Mouse (Mus musculus) small intestine, adult 2 months (tissue): Measurements from ENCODE around the gene Hoxa10. TPM values are rescaled to one million over a fixed set of nuclear protein-coding genes. Genes with fewer than 3 reads are reported as not detected.

Experiments used
- H3K27ac ChIP-seq: fragments of 200-500 bp; 2 replicates; pipeline ENCODE4 v1.5.1; 2012; ENCODE audit warnings: low read depth, low read length, control low read depth, inconsistent platforms; ENCODE audit not compliant: insufficient read depth
- H3K27me3 ChIP-seq: fragments of 200-500 bp; 2 replicates; pipeline ENCODE4 v1.6.1; 2012; ENCODE audit warnings: mild to moderate bottlenecking, moderate library complexity, low read length, inconsistent platforms; ENCODE audit not compliant: control insufficient read depth, insufficient read depth
- H3K36me3 ChIP-seq: fragments of 200-500 bp; 2 replicates; pipeline ENCODE4 v1.6.1; 2012; ENCODE audit warnings: mild to moderate bottlenecking, low read length, control low read depth, inconsistent platforms; ENCODE audit not compliant: control insufficient read depth, insufficient read depth
- H3K4me1 ChIP-seq: fragments of 200-500 bp; 2 replicates; pipeline ENCODE4 v1.6.1; 2012; ENCODE audit warnings: low read length, inconsistent platforms, mixed read lengths; ENCODE audit not compliant: control insufficient read depth, insufficient read depth, insufficient read length
- H3K4me3 ChIP-seq: fragments of 200-500 bp; 2 replicates; pipeline ENCODE4 v1.5.1; 2012; ENCODE audit warnings: low read depth, mild to moderate bottlenecking, control low read depth, inconsistent platforms, low read length, moderate library complexity
- CTCF ChIP-seq: fragments of 200-500 bp; IDR thresholded peaks from 2 replicates; pipeline ENCODE4 v1.5.1; 2012; ENCODE audit warnings: low read depth, mild to moderate bottlenecking, control low read depth, inconsistent platforms, low read length, moderate library complexity, mixed read lengths; ENCODE audit not compliant: insufficient replicate concordance, insufficient read length; ENCODE audit errors: extremely low read depth
- POLR2A ChIP-seq: fragments of 200-500 bp; IDR thresholded peaks from 2 replicates; pipeline ENCODE4 v1.6.1; 2012; ENCODE audit warnings: low read depth, mild to moderate bottlenecking, control low read depth, inconsistent platforms, low read length, moderate library complexity
- WGBS: fragments of 180-500 bp; shearing (Covaris S2); methylation state at CpG from one replicate; pipeline ENCODE4 v1.1.7; 2018; 5-methylcytosine and 5-hydroxymethylcytosine counted together
- polyA plus RNA-seq: library from polyadenylated mRNA; depleted of rRNA; stranded (reverse); fragments of >200 nt; gene quantifications from 2 replicates; pipeline ENCODE4 v1.2.3, GENCODE M21; 2012

Gene Hoxa10
- polyA plus RNA-seq, 1 experiment = not detected

DNA sequence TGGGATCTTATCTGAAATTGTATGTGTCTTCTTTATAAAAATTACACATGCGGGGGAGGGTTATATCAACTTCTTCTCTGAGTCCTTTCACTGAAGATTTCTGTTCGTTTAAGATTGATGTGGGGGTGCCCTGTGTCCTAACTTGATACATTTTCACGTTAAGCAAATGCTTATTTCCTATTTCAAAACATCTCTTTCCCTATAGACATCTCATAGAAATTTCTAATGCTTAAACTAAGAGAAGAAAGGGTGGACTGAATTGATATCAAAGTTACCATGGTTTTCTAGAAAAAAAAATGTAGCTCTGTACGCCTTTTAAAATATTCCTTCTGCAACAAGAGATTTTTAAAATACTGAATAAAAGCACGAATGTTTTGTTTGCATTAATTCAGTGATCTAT is 26.6 kb upstream of the Hoxa10 start:
- peaks cover 74% of the 10 kb centered on the region for H3K27me3 ChIP-seq
- TF ChIP-seq POLR2A = no peak
- no peak for TF ChIP-seq CTCF
- no peak overlapping the region for H3K4me3 ChIP-seq
- no peak overlapping the region for H3K27ac ChIP-seq
- H3K36me3 ChIP-seq = no peaks in the 10 kb centered on the region
- peaks cover 4% of the 10 kb centered on the region; the same call in 1 of the 2 replicates for H3K4me1 ChIP-seq
- WGBS = 26% methylated on average over 5 of the region's 5 CpGs

DNA sequence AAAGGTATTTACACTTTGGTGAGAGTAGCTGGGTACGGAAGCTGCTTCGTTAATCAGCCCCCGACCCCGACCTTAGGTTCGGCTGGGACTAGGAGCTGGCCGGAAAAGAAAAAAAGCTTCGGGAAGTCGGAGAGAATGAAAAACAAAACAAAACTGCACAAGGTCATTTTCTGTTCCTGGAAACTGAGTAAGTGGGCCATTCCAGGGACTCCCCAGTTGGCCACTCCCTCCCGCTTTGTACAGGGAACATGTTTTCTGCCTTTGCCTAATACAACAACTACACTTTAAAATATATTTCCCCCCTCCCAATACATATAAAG is 26.0 kb upstream of the Hoxa10 start:
- Histone ChIP-seq H3K27me3 (peaks cover 77% of the 10 kb centered on the region), H3K4me3 (no peak overlapping the region), H3K4me1 (peaks cover 4% of the 10 kb centered on the region; the same call in 1 of the 2 replicates), H3K36me3 (no peaks in the 10 kb centered on the region), H3K27ac (no peak overlapping the region)
- TF ChIP-seq POLR2A = no peak
- TF ChIP-seq CTCF = no peak
- 10% methylated on average over 9 of the region's 9 CpGs for WGBS

DNA sequence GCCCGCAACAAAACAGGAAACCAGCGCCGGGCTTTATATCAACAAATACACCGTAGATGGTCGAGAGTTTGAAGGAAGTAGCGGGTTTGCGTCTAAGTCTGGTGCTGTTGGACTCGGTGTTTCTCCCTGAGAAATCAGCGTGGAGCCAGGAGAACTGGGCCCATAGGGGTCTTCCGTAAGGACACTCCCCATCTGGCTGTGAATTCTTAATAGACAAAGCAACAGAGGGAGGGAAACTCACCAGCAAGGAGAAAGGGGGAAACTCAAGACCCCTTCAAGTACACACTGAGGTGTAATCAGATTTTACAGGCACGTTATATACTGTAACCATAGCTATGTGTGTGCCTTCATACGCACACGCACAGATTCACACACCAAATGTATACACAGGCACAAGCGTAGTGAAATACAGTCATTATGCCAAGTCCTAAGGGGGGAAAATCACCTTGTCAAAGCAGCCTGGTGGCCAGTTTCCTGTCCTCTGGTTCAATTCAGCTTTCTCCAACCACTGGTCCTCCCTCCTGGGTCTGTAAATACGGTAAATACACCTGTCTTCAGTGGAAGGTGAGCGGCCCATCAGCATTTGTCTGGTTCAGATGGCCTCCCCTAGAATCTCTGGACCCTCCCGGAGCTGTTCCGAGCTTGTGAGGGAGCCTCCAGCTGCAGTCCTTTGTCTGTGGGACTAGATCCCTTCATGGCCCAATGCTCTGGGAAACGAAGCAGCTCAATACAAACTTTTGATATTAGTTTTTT is 25.4 kb upstream of the Hoxa10 start:
- Histone ChIP-seq H3K4me3 (no peak overlapping the region), H3K4me1 (peaks cover 2% of the 10 kb centered on the region; the same call in 1 of the 2 replicates), H3K27me3 (peaks cover 76% of the 10 kb centered on the region), H3K27ac (no peak overlapping the region), H3K36me3 (no peaks in the 10 kb centered on the region)
- WGBS = 5% methylated on average over 19 of the region's 19 CpGs
- TF ChIP-seq CTCF (no peak), POLR2A (no peak)

DNA sequence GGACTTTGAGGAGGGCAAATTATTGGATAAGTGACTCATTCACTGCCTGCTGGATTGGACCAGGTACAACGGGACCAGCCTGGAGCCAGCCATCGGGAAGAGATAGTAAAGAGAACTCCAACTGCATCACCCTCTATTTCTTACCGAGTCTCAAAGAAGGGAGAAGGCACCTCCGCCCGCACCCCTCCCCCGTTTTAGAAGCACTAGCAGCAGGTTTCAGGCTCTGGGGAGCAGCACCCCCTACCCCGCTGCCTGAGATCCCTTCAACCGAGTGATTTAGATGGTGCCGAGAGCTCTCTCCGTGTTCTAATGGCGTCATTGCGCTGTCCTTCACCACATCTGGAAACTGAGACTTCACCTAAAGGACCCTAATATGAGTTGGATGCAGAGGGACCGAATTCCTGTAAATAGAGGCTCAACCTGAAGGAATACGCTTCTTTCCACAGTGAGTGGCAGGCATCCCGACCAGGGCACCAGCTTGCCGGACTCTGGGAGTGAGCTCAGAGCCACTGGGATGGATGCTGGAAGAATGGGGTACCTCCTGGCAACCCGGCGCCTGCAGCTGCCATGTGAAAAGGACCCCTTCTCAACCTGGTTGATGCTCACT is 24.8 kb upstream of the Hoxa10 start:
- peaks cover 79% of the 10 kb centered on the region for H3K27me3 ChIP-seq
- 3% methylated on average over 18 of the region's 18 CpGs for WGBS
- TF ChIP-seq POLR2A (no peak), CTCF (no peak)

DNA sequence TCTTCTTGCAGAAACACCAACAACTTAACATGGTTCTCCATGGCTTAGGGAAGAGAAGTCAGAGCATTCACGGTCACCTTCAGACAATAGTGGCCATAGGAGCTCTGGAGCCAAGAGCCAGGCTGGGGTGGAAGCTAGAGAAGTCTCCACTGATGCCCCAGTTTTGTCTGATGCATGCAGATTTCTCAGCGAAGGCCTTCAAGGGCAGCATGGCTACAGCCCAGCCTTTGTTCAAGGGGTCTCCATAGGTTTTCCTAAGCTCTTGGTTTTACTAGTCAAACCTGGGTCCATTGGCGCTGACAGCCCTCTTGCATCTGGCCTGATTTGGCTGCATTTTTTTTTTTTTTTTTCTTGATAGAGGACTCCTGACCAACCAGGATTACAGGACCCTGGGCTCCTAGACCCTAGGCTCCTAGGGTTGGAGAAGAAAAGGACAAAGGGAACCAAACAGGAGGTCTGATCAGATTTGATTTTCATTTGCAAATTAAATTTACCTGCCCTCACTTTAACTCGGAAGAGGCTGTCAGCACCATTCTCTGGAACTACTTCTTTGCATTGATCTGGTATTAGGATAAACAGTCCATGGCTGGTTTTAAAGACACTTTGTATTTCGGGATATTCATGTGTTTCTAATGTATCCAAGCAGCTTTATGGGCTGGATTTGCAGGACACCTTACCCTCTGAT is 23.6 kb upstream of the Hoxa10 start:
- 10% methylated on average over 5 of the region's 5 CpGs for WGBS
- H3K27me3 ChIP-seq = peaks cover 84% of the 10 kb centered on the region
- TF ChIP-seq POLR2A (no peak), CTCF (no peak)
- H3K4me1 ChIP-seq = 0 out of 2 replicates have a peak, but pooled peaks cover 4% of the 10 kb centered on the region
- H3K27ac ChIP-seq = no peak overlapping the region
- no peaks in the 10 kb centered on the region for H3K36me3 ChIP-seq
- no peak overlapping the region for H3K4me3 ChIP-seq

More for the DNA sequence above, 24.8 kb upstream of the Hoxa10 start:
- no peaks in the 10 kb centered on the region for H3K36me3 ChIP-seq
- no peak overlapping the region for H3K27ac ChIP-seq
- H3K4me3 ChIP-seq = no peak overlapping the region
- no peaks in the 10 kb centered on the region for H3K4me1 ChIP-seq

DNA sequence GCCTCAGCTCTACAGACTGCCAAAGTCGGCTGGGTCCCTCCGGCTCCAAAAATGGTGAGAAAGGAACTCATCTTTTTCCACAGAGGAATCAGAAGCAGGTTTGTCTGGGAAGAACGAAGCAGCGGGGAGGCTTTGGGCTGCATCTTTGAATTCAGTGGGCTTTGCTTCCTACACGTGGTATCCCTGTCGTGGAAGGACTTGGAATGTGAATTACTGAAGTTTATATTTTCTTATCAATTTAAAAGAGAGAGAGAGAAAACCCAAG is 22.6 kb upstream of the Hoxa10 start:
- Histone ChIP-seq H3K27ac (no peak overlapping the region), H3K4me3 (no peak overlapping the region), H3K4me1 (0 out of 2 replicates have a peak, but pooled peaks cover 4% of the 10 kb centered on the region), H3K36me3 (no peaks in the 10 kb centered on the region), H3K27me3 (peaks cover 87% of the 10 kb centered on the region)
- TF ChIP-seq CTCF = no peak
- TF ChIP-seq POLR2A = no peak
- WGBS = 6% methylated on average over 6 of the region's 6 CpGs

DNA sequence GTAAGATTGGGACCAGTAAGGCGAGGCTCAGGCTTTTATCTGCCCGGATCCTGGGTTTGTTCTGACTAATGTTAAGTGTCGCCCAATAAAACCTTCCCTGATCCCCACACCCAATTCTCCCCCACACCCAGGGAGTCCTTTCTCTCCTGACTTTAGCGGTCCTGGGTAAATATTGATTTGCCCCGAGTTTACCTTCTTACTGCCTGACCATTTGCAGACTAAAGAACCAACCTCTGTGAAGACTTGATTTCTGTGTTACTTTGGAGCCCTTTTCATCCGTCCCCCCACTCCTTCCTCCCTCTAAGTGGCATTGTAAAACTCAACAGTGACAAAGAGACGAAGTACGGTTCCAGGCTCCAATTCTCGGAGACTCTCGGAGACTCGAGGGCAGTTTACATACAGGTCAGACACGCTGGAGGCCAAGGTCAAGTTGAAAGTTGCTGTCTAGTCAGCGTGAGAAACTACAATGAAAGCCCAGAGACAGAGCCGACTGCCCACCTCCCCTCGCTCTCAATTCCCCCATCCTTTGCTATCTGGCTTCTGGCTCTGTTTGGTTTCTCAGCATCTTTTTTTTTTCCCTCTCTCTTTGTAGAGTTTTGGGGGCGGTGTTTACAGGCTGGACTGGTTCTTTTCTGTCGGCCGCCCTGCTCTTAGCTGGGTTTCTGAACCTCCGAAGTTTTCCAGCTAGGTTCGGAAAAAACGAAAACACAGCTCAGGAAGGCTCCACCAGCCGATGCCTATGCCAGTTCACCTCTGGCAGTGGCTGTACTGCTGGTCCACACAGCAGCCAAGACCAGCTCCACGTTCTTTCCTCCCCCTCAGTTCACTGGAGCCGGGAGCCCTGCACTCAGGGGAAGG is 22.0 kb upstream of the Hoxa10 start:
- H3K4me1 ChIP-seq = 0 out of 2 replicates have a peak, but pooled peaks cover 4% of the 10 kb centered on the region
- no peaks in the 10 kb centered on the region for H3K36me3 ChIP-seq
- TF ChIP-seq POLR2A = no peak
- no peak for TF ChIP-seq CTCF
- peaks cover 86% of the 10 kb centered on the region for H3K27me3 ChIP-seq
- H3K4me3 ChIP-seq = no peak overlapping the region
- no peak overlapping the region for H3K27ac ChIP-seq
- WGBS = 5% methylated on average over 24 of the region's 24 CpGs
